Mouse (Mus musculus): Measurements from ENCODE around the gene Taf8.

The Taf8 gene

DNA sequence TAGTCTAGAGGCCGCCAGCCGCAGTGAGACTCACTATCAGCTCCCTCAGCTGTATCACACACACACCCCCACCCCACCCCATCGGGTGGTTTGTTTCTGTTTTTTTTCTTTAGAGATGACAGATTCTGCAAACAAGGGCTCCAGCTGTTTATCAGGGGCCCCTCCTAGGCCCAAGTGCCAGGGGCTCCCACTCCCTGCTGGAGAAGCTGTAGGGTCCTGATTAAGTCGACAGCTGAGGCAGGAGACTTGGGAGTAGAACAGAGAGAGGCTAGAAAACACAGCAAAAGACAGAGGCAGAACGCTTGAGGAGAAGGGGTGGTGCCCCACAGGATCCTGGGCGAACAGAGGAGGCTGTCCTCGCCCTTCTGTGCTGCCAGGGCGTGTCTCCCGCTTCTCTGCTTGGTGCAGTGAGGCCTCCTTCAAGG is 33.7 kb upstream of the Taf8 start:
- H3K9me3 ChIP-seq (ENCODE audit: low read length), result no peaks in the 10 kb centered on the region
- no peak for TF ChIP-seq CTCF (conservative IDR thresholded peaks at IDR 0.05; ENCODE audit: low read length)

DNA sequence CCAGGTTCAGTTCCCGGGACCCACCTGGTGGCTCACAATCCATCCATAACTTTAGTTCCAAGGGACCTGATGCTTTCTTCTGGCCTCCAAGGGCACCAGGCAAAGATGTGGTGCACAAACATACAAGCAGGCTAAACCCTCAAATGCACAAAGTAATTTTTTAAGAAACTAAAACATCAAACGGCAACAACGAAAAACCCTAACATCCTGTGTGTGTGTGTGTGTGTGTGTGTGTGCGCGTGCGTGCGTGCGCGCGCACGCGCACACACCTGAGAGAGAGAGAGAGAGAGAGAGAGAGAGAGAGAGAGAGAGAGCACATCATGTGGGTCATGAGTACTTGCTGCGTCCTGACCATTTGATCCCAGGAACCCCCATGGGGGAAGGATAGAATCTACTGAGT is 31.6 kb upstream of the Taf8 start:
- Histone ChIP-seq H3K27me3 (ENCODE audit: insufficient read depth, low read length) (no peaks in the 10 kb centered on the region), H3K36me3 (ENCODE audit: insufficient read depth, low read length) (no peaks in the 10 kb centered on the region), H3K4me1 (replicated peaks; ENCODE audit: low read depth, low read length) (peaks cover 73% of the 10 kb centered on the region)

More for the DNA sequence above, 33.7 kb upstream of the Taf8 start:
- Histone ChIP-seq H3K4me3 (replicated peaks; ENCODE audit: low read length) (peak overlapping the region; percentile 35), H3K36me3 (ENCODE audit: insufficient read depth, low read length) (no peaks in the 10 kb centered on the region), H3K4me1 (replicated peaks; ENCODE audit: low read depth, low read length) (peaks cover 69% of the 10 kb centered on the region), H3K27me3 (ENCODE audit: insufficient read depth, low read length) (no peaks in the 10 kb centered on the region)

DNA sequence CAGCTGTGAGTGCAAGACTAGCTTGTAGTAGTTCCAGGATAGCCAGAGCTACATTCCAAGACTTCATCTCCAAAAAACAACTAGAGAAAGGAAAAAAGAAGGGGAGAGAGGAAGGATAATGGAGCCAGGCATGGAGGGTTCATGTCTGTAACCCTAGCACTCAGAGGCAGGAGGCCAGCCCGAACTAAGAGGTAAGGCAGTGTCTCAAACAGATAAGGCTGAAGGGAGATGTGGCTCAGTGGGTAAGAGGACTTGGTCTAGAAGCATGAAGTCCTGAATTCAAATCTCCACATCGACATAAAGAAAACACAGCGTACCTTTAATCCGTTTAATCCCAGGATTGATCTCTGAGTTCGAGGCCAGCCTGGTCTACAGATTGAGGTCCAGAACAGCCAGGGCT is 30.3 kb upstream of the Taf8 start:
- TF ChIP-seq NANOG (IDR thresholded peaks at IDR 0.05; ENCODE audit: borderline replicate concordance, low read length) (no peak), POU5F1 (IDR thresholded peaks at IDR 0.05; ENCODE audit: borderline replicate concordance, low read length) (no peak), CTCF (conservative IDR thresholded peaks at IDR 0.05; ENCODE audit: low read length) (no peak)
- H3K36me3 ChIP-seq (ENCODE audit: insufficient read depth, low read length), result no peaks in the 10 kb centered on the region
- H3K27me3 ChIP-seq (ENCODE audit: insufficient read depth, low read length), result no peaks in the 10 kb centered on the region
- H3K4me1 ChIP-seq (replicated peaks; ENCODE audit: low read depth, low read length), result peaks cover 87% of the 10 kb centered on the region
- peak overlapping the region; percentile 65 for H3K4me3 ChIP-seq (replicated peaks; ENCODE audit: low read length)
- H3K9me3 ChIP-seq (ENCODE audit: low read length), result no peaks in the 10 kb centered on the region

More for the DNA sequence above, 31.6 kb upstream of the Taf8 start:
- H3K9me3 ChIP-seq (ENCODE audit: low read length), result no peaks in the 10 kb centered on the region
- H3K4me3 ChIP-seq (replicated peaks; ENCODE audit: low read length), result no peak overlapping the region
- no peak for TF ChIP-seq CTCF (conservative IDR thresholded peaks at IDR 0.05; ENCODE audit: low read length)
- TF ChIP-seq NANOG (IDR thresholded peaks at IDR 0.05; ENCODE audit: borderline replicate concordance, low read length), result no peak
- TF ChIP-seq POU5F1 (IDR thresholded peaks at IDR 0.05; ENCODE audit: borderline replicate concordance, low read length), result no peak

DNA sequence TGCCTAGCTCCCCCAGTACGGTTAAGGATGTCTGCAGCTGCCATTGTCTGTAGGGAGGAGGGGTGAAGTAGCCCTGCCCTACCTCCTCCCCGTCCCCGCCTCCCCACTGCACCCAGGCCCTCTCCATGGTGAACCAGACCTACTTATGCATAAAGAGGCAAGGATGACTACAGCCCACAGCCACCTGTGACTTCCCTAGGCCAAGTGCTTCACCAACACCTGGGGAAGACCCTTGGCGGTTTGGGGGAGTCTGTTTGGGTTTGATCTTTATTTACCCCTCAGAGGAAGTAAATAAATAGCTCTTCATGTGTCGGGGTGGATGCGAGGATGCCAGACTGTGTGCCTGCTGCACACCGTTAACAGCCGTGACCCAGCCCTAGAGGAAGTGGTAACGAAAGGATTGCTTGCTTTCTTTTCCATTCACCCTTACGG is 29.3 kb upstream of the Taf8 start:
- Histone ChIP-seq H3K36me3 (ENCODE audit: insufficient read depth, low read length) (no peaks in the 10 kb centered on the region), H3K4me1 (replicated peaks; ENCODE audit: low read depth, low read length) (peaks cover 93% of the 10 kb centered on the region), H3K27me3 (ENCODE audit: insufficient read depth, low read length) (no peaks in the 10 kb centered on the region), H3K9me3 (ENCODE audit: low read length) (no peaks in the 10 kb centered on the region), H3K4me3 (replicated peaks; ENCODE audit: low read length) (peak overlapping the region; percentile 65)
- TF ChIP-seq POU5F1 (IDR thresholded peaks at IDR 0.05; ENCODE audit: borderline replicate concordance, low read length) (no peak), CTCF (conservative IDR thresholded peaks at IDR 0.05; ENCODE audit: low read length) (no peak), NANOG (IDR thresholded peaks at IDR 0.05; ENCODE audit: borderline replicate concordance, low read length) (no peak)

GRCm38 (mm10) chr17:47529595-47529994 is 27.5 kb upstream of the Taf8 start:
- no peak for TF ChIP-seq POU5F1 (IDR thresholded peaks at IDR 0.05; ENCODE audit: borderline replicate concordance, low read length)
- TF ChIP-seq NANOG (IDR thresholded peaks at IDR 0.05; ENCODE audit: borderline replicate concordance, low read length), result no peak
- TF ChIP-seq CTCF (conservative IDR thresholded peaks at IDR 0.05; ENCODE audit: low read length), result no peak
- peaks cover 91% of the 10 kb centered on the region for H3K4me1 ChIP-seq (replicated peaks; ENCODE audit: low read depth, low read length)
- H3K36me3 ChIP-seq (ENCODE audit: insufficient read depth, low read length), result no peaks in the 10 kb centered on the region
- H3K4me3 ChIP-seq (replicated peaks; ENCODE audit: low read length), result no peak overlapping the region
- H3K27me3 ChIP-seq (ENCODE audit: insufficient read depth, low read length), result no peaks in the 10 kb centered on the region
- no peaks in the 10 kb centered on the region for H3K9me3 ChIP-seq (ENCODE audit: low read length)

GRCm38 (mm10) chr17:47528919-47529318 is 26.8 kb upstream of the Taf8 start:
- no peaks in the 10 kb centered on the region for H3K36me3 ChIP-seq (ENCODE audit: insufficient read depth, low read length)
- H3K9me3 ChIP-seq (ENCODE audit: low read length), result no peaks in the 10 kb centered on the region
- H3K4me1 ChIP-seq (replicated peaks; ENCODE audit: low read depth, low read length), result peaks cover 91% of the 10 kb centered on the region
- TF ChIP-seq POU5F1 (IDR thresholded peaks at IDR 0.05; ENCODE audit: borderline replicate concordance, low read length), result no peak
- no peaks in the 10 kb centered on the region for H3K27me3 ChIP-seq (ENCODE audit: insufficient read depth, low read length)
- H3K4me3 ChIP-seq (replicated peaks; ENCODE audit: low read length), result peak overlapping the region; percentile 11; the same call in 1 of the 2 replicates

- peaks cover 95% of the 10 kb centered on the region for H3K4me1 ChIP-seq (replicated peaks; ENCODE audit: low read depth, low read length)
- no peaks in the 10 kb centered on the region for H3K36me3 ChIP-seq (ENCODE audit: insufficient read depth, low read length)
- H3K9me3 ChIP-seq (ENCODE audit: low read length), result no peaks in the 10 kb centered on the region
- no peak for TF ChIP-seq POU5F1 (IDR thresholded peaks at IDR 0.05; ENCODE audit: borderline replicate concordance, low read length)
- TF ChIP-seq NANOG (IDR thresholded peaks at IDR 0.05; ENCODE audit: borderline replicate concordance, low read length), result no peak
- TF ChIP-seq CTCF (conservative IDR thresholded peaks at IDR 0.05; ENCODE audit: low read length), result no peak
- no peaks in the 10 kb centered on the region for H3K27me3 ChIP-seq (ENCODE audit: insufficient read depth, low read length)
- peak overlapping the region; percentile 57 for H3K4me3 ChIP-seq (replicated peaks; ENCODE audit: low read length)
Observed at GRCm38 (mm10) chr17:47527581-47528300, 25.6 kb upstream of the Taf8 start.

- peaks cover 95% of the 10 kb centered on the region for H3K4me1 ChIP-seq (replicated peaks; ENCODE audit: low read depth, low read length)
- TF ChIP-seq CTCF (conservative IDR thresholded peaks at IDR 0.05; ENCODE audit: low read length), result no peak
- TF ChIP-seq NANOG (IDR thresholded peaks at IDR 0.05; ENCODE audit: borderline replicate concordance, low read length), result no peak
- no peak for TF ChIP-seq POU5F1 (IDR thresholded peaks at IDR 0.05; ENCODE audit: borderline replicate concordance, low read length)
- peak overlapping the region; percentile 57 for H3K4me3 ChIP-seq (replicated peaks; ENCODE audit: low read length)
- no peaks in the 10 kb centered on the region for H3K36me3 ChIP-seq (ENCODE audit: insufficient read depth, low read length)
- H3K27me3 ChIP-seq (ENCODE audit: insufficient read depth, low read length), result no peaks in the 10 kb centered on the region
- no peaks in the 10 kb centered on the region for H3K9me3 ChIP-seq (ENCODE audit: low read length)
Observed at GRCm38 (mm10) chr17:47526856-47527520, 24.9 kb upstream of the Taf8 start.
